Mouse (Mus musculus) limb, embryonic 10.5 days (tissue): ENCODE measurements at regions not wholly inside any gene's neighbourhood (a gene's known extent, or its start where the extent isn't known, plus 50 kb on each side); places are given as distances from the start of the nearest gene placed in this dataset.

Experiments used
- DNase-seq: peaks from one replicate; pipeline ENCODE4 v3.0.0-alpha.2; 2017; ENCODE audit warnings: low spot score
- H3K27ac ChIP-seq: fragments of 300-500 bp; sonication (generic); 2 replicates; pipeline ENCODE4 v1.5.1; 2016; ENCODE audit warnings: mild to moderate bottlenecking
- H3K27me3 ChIP-seq: fragments of 300-500 bp; sonication (generic); 2 replicates; pipeline ENCODE4 v1.6.1; 2016; ENCODE audit warnings: low read depth, mild to moderate bottlenecking; ENCODE audit not compliant: poor library complexity, severe bottlenecking
- H3K36me3 ChIP-seq: fragments of 300-500 bp; sonication (generic); 2 replicates; pipeline ENCODE4 v1.6.1; 2016; ENCODE audit warnings: mild to moderate bottlenecking, moderate library complexity
- H3K4me1 ChIP-seq: fragments of 300-500 bp; sonication (generic); 2 replicates; pipeline ENCODE4 v1.6.1; 2016
- H3K4me3 ChIP-seq: fragments of 300-500 bp; sonication (generic); 2 replicates; pipeline ENCODE4 v1.5.1; 2016; ENCODE audit warnings: mild to moderate bottlenecking, moderate library complexity
- H3K9me3 ChIP-seq: fragments of 300-500 bp; sonication (generic); replicated peaks from 2 replicates; pipeline ENCODE4 v1.6.1; 2016; ENCODE audit warnings: mild to moderate bottlenecking
- WGBS: fragments of 180-500 bp; shearing (Covaris S2); methylation state at CpG from one replicate; pipeline ENCODE4 v1.1.7; 2016; 5-methylcytosine and 5-hydroxymethylcytosine counted together

DNA sequence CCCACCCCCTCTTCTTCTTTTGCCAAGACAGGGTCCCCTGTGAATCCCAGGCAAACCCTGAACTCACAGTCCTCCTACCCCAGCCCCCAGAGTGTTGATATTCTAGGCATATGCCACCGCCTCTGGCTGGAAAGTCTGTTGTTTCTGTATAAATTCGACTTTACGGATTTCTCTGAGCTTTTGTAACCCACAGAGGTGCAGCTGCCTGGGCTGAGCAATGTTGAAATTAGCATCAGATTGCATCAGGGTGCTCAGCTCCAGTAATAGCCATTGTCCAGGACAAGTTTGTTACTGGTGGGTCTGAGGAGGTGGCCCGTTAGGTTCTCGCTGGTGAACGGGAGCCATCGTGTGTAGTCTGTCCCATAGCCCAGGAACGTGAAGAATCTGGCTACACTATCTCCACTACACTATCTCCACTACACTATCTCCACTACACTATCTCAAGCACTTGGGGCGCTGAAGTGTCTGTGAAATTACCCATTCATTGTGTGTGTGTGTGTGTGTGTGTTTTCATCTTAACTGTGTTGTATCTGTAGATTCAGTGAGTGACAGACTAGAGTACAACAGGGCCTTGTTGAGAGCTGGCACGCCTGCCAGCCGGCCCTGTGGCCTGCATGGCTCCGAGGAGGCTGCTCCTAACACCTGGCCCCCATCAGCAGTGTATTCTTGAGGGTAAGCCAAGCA, 92.4 kb upstream of the Hnrnpk start:
- Histone ChIP-seq H3K4me1 (peaks cover 3% of the 10 kb centered on the region; the same call in 1 of the 2 replicates), H3K27ac (no peak overlapping the region), H3K36me3 (no peaks in the 10 kb centered on the region), H3K4me3 (no peak overlapping the region), H3K9me3 (no peaks in the 10 kb centered on the region), H3K27me3 (no peaks in the 10 kb centered on the region)
- no peak for DNase-seq
- WGBS, result 87% methylated on average over 12 of the region's 12 CpGs

DNA sequence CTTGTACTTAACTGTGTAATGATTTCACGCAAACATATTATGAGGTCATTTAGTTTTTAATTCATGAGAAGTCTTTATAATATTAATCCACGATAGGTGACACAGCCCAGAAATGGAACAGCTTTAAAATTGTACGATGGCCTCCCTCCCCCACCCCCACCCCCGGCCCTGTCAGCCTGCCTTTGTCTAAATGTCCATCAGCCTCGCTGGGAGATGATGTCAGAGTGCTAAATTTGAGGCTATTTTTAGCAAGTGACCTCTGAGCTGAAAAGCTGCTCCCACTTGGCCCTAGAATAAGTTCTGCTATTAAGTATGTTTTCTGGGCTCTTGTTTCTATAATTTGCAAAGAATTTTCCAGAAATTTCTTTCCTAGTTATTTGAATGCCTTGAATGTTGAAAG, 91.6 kb upstream of the Hnrnpk start:
- DNase-seq, result no peak
- Histone ChIP-seq H3K9me3 (no peaks in the 10 kb centered on the region), H3K4me3 (no peak overlapping the region), H3K36me3 (no peaks in the 10 kb centered on the region), H3K27me3 (no peaks in the 10 kb centered on the region), H3K4me1 (peaks cover 3% of the 10 kb centered on the region; the same call in 1 of the 2 replicates), H3K27ac (no peak overlapping the region)
- 72% methylated on average over 5 of the region's 5 CpGs for WGBS

DNA sequence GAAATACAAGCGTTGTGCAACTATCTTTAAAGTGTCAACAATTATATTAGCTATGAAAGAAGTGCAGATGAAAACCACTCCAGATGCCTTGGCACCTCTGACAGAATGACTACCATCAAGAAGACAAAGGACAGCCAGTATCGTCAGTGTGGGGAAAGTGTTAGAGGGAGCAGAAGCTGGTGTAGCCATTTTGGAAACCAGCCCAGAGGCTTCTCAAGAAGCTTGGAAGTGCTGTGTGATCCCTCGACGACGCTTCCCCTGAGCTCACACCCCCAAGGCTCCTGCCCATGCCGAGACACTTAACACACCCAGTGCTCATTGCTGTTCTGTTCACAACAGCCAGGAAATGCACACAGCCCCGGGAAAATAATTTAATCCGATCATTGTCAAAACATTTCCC, 87.7 kb upstream of the Hnrnpk start:
- peaks cover 3% of the 10 kb centered on the region; the same call in 1 of the 2 replicates for H3K4me1 ChIP-seq
- 62% methylated on average over 8 of the region's 8 CpGs for WGBS
- H3K36me3 ChIP-seq, result no peaks in the 10 kb centered on the region
- H3K27me3 ChIP-seq, result no peaks in the 10 kb centered on the region
- DNase-seq, result no peak
- H3K4me3 ChIP-seq, result no peak overlapping the region
- no peak overlapping the region for H3K27ac ChIP-seq
- H3K9me3 ChIP-seq, result no peaks in the 10 kb centered on the region

DNA sequence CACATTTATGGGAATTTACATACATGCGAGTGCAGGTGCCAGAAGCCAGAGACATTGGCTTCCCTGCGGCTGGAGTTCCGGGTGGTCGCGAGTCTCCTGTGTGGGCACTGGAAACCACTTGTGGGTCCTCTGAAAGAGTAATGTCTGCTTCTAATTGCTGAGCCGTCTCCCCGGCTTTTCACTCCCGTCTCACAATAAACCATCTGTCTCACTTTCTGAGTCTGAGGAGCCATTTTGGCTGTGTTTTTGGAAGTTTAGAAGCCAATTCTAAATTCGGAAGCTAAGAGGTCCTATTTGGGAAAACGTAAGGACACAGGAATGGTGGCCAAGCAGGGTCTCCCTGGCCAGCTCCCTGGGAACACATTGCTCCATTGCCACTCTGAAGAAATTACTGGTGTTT, 81.9 kb upstream of the Hnrnpk start:
- 80% methylated on average over 10 of the region's 10 CpGs for WGBS
- Histone ChIP-seq H3K4me3 (no peak overlapping the region), H3K4me1 (no peaks in the 10 kb centered on the region; the same call in 1 of the 2 replicates), H3K36me3 (no peaks in the 10 kb centered on the region), H3K27me3 (no peaks in the 10 kb centered on the region), H3K9me3 (no peaks in the 10 kb centered on the region), H3K27ac (no peak overlapping the region)
- DNase-seq, result no peak

DNA sequence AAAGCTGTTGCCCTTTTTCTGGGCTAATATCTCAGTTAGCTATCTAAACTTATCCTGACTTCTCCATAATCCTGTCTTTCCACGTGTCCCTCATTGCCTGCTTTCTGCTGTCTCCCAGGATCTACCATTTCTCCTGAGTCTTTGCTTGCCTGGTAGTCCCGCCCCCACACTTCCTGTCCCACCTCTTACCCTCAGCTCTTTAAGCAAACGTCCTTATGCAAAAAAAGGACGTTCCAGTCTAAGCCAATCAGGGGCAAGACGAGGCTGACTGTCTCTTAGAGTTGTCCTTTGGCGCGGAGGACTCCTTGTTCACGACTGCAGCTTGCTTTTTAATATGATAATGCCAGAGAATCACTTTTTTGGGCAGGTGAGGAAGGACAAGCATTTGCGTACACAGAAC, 79.6 kb upstream of the Hnrnpk start:
- Histone ChIP-seq H3K27me3 (no peaks in the 10 kb centered on the region), H3K27ac (no peak overlapping the region), H3K36me3 (no peaks in the 10 kb centered on the region), H3K4me1 (no peaks in the 10 kb centered on the region; the same call in 1 of the 2 replicates), H3K4me3 (no peak overlapping the region), H3K9me3 (no peaks in the 10 kb centered on the region)
- no peak for DNase-seq
- 71% methylated on average over 9 of the region's 9 CpGs for WGBS

DNA sequence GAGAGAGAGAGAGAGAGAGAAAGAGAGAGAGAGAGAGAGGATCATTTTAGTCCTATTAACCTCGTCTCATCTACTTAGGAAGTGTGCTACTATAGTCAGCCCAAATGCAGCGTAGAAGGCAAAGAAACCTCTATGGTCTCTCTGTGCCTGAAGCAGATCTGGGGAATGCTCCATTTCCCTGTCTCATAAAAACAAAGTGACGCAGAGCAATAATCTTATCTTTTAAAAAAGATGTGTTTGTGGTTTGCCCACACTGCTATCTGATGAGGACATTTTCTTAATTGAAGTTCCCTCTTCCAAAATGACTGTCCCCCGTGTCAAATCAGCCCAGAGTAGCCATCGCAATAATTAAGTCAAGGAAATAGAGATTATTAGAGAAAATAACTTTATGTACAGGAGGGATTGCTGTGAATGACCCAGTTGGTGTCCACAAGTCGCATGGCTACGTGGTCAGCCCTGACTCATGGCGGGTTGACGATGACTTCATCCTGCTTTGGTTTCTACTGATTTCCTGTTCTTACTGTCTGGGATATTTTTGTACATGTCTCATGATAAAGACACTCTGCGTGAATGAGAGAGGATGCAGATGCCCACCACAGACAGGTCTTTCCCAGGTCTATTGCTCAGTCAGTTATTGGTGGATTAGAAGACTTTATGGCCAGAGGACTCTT, 77.9 kb upstream of the Hnrnpk start:
- no peak for DNase-seq
- H3K9me3 ChIP-seq, result no peaks in the 10 kb centered on the region
- H3K36me3 ChIP-seq, result no peaks in the 10 kb centered on the region
- H3K4me1 ChIP-seq, result no peaks in the 10 kb centered on the region; the same call in 1 of the 2 replicates
- H3K27ac ChIP-seq, result no peak overlapping the region
- 90% methylated on average over 10 of the region's 10 CpGs for WGBS
- no peak overlapping the region for H3K4me3 ChIP-seq
- H3K27me3 ChIP-seq, result no peaks in the 10 kb centered on the region

DNA sequence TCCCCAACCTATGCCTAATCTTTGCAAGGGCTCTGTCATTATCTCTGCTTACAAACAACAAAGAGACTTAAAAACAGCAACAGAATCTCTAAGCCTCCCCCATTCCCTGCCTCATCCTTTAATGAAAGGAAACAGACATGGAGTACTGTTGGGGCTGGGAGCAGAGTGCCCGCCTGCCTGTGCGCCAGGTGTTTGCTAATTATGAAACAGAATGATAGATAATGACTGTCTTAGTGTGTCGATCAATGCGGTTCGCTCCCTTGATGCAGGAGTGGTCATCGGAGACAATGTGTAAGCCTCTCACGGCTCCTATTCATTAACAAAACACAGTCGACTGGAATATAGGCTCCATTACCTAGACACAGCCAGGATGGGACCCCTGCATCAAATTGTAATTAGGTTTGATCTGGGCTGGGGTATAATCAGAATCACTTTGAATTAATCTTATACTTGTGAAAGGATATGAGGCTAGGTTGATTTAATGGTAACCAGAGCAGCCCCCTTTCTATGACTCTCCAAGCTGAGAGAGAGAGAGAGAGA, 77.3 kb upstream of the Hnrnpk start:
- Histone ChIP-seq H3K9me3 (no peaks in the 10 kb centered on the region), H3K4me3 (no peak overlapping the region), H3K27me3 (no peaks in the 10 kb centered on the region), H3K36me3 (no peaks in the 10 kb centered on the region), H3K27ac (no peak overlapping the region), H3K4me1 (no peaks in the 10 kb centered on the region; the same call in 1 of the 2 replicates)
- DNase-seq, result no peak
- 93% methylated on average over 8 of the region's 8 CpGs for WGBS

DNA sequence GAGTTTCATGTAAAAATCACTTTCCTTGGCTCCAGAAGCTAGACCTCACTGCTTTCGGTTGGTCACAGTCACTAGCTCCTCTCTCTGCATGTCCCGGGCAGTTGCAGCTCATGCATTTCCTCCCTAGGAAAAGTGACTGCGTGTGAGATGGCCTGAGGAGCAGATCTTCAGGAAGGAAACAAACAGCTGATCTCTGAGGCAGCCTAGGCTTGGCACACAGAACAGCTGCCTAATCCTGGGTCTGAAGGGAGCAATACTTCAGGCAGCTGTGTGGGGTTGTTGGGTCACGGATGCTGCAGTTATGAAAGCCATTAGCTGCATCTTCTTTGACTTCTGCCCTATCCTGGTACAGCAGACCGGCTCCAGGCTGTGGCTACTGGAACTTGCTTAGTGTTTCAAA, 75.3 kb upstream of the Hnrnpk start:
- no peak overlapping the region for H3K4me3 ChIP-seq
- H3K36me3 ChIP-seq, result no peaks in the 10 kb centered on the region
- peaks cover under 1% of the 10 kb centered on the region; the same call in 1 of the 2 replicates for H3K27me3 ChIP-seq
- WGBS, result 86% methylated on average over 5 of the region's 5 CpGs
- DNase-seq, result no peak
- no peaks in the 10 kb centered on the region for H3K9me3 ChIP-seq
- H3K4me1 ChIP-seq, result no peaks in the 10 kb centered on the region
- no peak overlapping the region for H3K27ac ChIP-seq

DNA sequence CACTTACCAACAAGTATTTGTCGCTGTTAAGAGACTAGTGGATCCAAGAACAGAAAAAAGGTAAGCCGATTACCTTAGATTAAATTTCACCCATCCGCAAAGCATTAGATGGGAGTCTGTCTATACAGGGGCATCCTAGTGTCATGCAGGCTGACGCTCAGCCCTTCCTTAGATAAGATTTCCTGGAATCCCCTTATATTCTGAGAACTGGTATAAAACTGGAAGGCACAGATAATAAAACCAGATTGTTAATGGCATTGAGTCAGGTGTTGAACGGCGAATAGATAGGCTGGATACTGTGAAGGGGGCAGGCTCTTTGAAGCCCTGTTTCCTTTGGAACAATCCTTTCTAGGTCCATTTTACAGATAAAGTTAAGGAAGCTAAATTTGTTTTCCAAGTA, 74.1 kb upstream of the Hnrnpk start:
- no peaks in the 10 kb centered on the region for H3K36me3 ChIP-seq
- peaks cover 12% of the 10 kb centered on the region for H3K27me3 ChIP-seq
- H3K27ac ChIP-seq, result no peak overlapping the region
- 92% methylated on average over 6 of the region's 6 CpGs for WGBS
- no peaks in the 10 kb centered on the region for H3K9me3 ChIP-seq
- no peak overlapping the region for H3K4me3 ChIP-seq
- H3K4me1 ChIP-seq, result no peaks in the 10 kb centered on the region
- no peak for DNase-seq

DNA sequence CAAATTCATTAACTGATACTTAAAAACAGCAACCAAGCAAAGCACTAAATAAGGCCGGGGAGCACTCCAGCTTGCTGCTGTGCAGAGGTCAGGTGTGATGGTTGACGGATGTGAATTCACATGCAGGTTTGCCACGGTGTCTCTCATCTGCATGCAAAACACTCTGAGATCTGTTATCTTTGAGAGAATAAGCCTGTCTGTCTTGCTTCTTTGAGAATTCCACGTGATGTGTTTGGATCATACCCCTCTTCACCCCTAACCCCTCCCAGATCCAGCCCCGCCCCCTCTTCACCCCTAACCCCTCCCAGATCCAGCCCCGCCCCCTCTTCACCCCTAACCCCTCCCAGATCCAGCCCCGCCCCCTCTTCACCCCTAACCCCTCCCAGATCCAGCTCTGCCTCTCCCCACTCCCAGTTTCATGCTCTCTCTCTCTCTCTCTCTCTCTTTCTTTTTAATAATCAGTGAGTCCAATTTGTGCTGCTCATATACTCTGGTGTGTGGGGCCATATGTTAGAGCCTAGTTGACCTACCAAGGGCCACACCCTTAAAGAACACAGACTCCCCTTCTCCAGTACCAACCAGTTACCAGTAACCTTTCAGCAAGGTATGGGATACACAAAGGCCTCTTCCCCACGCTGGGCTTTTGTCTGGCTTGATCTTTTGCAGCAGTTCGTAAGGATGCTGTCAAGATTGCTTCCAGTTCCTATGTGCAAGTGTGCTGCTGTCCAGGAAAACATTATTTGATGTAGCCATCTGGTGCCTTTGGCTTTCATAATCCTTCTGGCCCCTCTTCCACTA, 73.1 kb upstream of the Hnrnpk start:
- no peak for DNase-seq
- no peaks in the 10 kb centered on the region for H3K36me3 ChIP-seq
- H3K9me3 ChIP-seq, result no peaks in the 10 kb centered on the region
- H3K4me3 ChIP-seq, result no peak overlapping the region
- peaks cover 22% of the 10 kb centered on the region for H3K27me3 ChIP-seq
- H3K4me1 ChIP-seq, result peaks cover 5% of the 10 kb centered on the region; the same call in 1 of the 2 replicates
- WGBS, result 46% methylated on average over 9 of the region's 9 CpGs
- no peak overlapping the region for H3K27ac ChIP-seq

DNA sequence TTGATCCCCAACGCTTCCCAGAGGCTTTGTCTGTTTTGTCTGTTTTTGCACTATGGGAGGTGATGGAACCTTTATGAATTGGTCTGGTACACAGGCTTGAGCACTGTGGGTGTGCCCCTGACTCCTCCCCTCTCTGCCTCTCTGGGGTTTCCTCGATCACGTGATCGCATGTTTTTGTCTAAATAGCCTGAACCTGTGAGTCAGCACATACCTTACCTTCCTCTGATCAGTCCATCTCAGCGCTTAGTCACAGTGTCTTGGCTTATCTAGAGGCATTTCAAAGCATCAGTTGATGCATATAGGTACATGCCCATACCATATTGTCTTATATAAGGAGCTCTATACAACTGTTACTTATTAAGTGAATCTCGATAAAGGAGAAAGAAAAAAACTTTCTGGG, 72.4 kb upstream of the Hnrnpk start:
- peaks cover 30% of the 10 kb centered on the region for H3K27me3 ChIP-seq
- no peaks in the 10 kb centered on the region for H3K9me3 ChIP-seq
- DNase-seq, result no peak
- 53% methylated on average over 6 of the region's 6 CpGs for WGBS
- no peak overlapping the region for H3K27ac ChIP-seq
- peaks cover 5% of the 10 kb centered on the region; the same call in 1 of the 2 replicates for H3K4me1 ChIP-seq
- H3K4me3 ChIP-seq, result no peak overlapping the region
- no peaks in the 10 kb centered on the region for H3K36me3 ChIP-seq

DNA sequence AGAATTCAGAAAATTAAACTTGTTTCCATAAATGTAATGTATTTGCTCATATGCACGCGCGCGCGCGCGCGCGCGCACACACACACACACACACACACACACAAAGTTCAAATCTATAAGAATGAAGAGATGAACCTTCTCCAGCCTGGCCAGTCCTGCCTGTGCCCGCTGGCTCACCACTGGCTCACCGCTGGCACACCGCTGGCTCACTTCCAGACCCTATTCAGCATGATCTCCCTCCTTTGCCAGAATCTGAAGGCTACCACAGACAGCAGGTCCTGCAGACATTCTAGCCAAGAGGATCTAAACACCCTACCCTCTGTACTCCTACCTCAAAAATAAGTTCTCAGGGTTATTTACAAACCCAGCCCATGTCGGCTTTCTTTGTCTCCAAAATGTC, 69.3 kb upstream of the Hnrnpk start:
- Histone ChIP-seq H3K27me3 (peaks cover 35% of the 10 kb centered on the region), H3K36me3 (no peaks in the 10 kb centered on the region), H3K27ac (no peak overlapping the region), H3K4me1 (peaks cover 16% of the 10 kb centered on the region), H3K4me3 (no peak overlapping the region), H3K9me3 (no peaks in the 10 kb centered on the region)
- DNase-seq, result no peak
- 80% methylated on average over 14 of the region's 14 CpGs for WGBS

DNA sequence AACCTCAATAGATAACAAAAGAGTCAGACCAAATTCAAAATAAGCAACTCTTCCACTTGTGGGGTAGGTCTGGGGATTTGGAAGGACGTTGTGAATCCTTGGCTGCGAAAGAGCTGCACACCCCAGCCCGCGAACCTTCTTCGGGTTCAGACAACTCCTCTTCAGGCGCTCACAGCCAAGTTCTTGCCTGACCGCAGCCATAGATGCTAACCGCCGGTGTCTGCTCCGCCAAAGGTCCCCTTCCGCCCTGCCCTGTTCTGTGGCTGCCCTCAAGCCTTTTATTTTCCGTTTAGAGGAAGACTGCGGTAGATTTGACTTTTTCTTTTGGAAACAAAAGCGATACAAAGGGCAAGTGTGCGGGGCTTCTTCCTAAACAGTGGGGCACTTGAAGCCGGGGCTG, 68.6 kb upstream of the Hnrnpk start:
- H3K9me3 ChIP-seq, result no peaks in the 10 kb centered on the region
- H3K27me3 ChIP-seq, result peaks cover 35% of the 10 kb centered on the region
- 12% methylated on average over 16 of the region's 16 CpGs for WGBS
- peaks cover 16% of the 10 kb centered on the region for H3K4me1 ChIP-seq
- H3K36me3 ChIP-seq, result no peaks in the 10 kb centered on the region
- peak; percentile 38 for DNase-seq
- H3K27ac ChIP-seq, result no peak overlapping the region
- peak overlapping the region; percentile 23 for H3K4me3 ChIP-seq
